Mouse (Mus musculus): Measurements from ENCODE around the gene D630003M21Rik. TPM values are rescaled to one million over a fixed set of nuclear protein-coding genes. Genes with fewer than 3 reads are reported as not detected.
A peak's percentile ranks its signal among the peaks of the same experiment; 100 is the strongest.

The D630003M21Rik gene
- polyA plus RNA-seq, 2 experiments: 12.7 to 19.2 TPM

DNA sequence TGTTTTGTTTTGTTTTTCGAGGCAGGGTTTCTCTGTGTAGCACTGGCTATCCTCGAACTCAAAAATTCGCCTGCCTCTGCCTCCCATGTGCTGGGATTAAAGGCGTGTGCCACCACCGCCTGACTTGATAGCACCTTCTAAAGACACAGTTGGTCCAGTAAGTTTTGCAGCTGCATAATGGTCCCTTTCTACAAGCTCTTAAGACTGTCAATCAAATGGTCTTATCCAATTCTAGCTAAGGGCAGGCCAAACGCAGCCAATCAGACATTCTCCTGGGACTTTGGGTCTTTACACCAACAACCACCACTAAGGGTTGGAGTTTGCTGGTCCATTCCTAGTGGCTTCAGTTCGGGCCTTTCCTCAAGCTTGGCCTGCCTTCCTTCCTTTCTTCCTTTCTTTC, 73.9 kb downstream of the D630003M21Rik start:
- H3K36me3 ChIP-seq (ENCODE audit: control insufficient read depth, insufficient read depth, low read length): no peaks in the 10 kb centered on the region
- 89% methylated on average over 7 of the region's 7 CpGs for WGBS
- no peaks in the 10 kb centered on the region for H3K27me3 ChIP-seq (ENCODE audit: control insufficient read depth, insufficient read depth, low read length)
- DNase-seq (ENCODE audit: low spot score): no peak
- no peak overlapping the region for H3K27ac ChIP-seq (replicated peaks; ENCODE audit: low read depth, low read length)
- H3K9me3 ChIP-seq (ENCODE audit: control insufficient read depth, low read length): 0 out of 2 replicates have a peak, but pooled peaks cover 4% of the 10 kb centered on the region
- no peak for ATAC-seq (ENCODE audit: low FRiP score, low read depth)
- H3K4me2 ChIP-seq (replicated peaks; ENCODE audit: low read depth, low read length, severe bottlenecking): no peak overlapping the region
- H3K4me1 ChIP-seq (ENCODE audit: control insufficient read depth, insufficient read depth, low read length): peaks cover 11% of the 10 kb centered on the region
- no peak overlapping the region for H3K9ac ChIP-seq (ENCODE audit: low read depth, low read length, severe bottlenecking)
- TF ChIP-seq POLR2A (IDR thresholded peaks at IDR 0.05; ENCODE audit: borderline replicate concordance, extremely low read depth, insufficient read depth, insufficient read length): no peak
- H3K4me3 ChIP-seq (replicated peaks; ENCODE audit: low read length): no peak overlapping the region

- no peak overlapping the region for H3K27ac ChIP-seq (replicated peaks; ENCODE audit: low read depth, low read length)
- H3K4me2 ChIP-seq (replicated peaks; ENCODE audit: low read depth, low read length, severe bottlenecking): no peak overlapping the region
- no peaks in the 10 kb centered on the region for H3K36me3 ChIP-seq (ENCODE audit: control insufficient read depth, insufficient read depth, low read length)
- no peak for DNase-seq (ENCODE audit: low spot score)
- H3K4me3 ChIP-seq (replicated peaks; ENCODE audit: low read length): no peak overlapping the region
- 0 out of 2 replicates have a peak, but pooled peaks cover 4% of the 10 kb centered on the region for H3K9me3 ChIP-seq (ENCODE audit: control insufficient read depth, low read length)
- ATAC-seq (ENCODE audit: low FRiP score, low read depth): no peak
- peaks cover 11% of the 10 kb centered on the region for H3K4me1 ChIP-seq (ENCODE audit: control insufficient read depth, insufficient read depth, low read length)
- H3K27me3 ChIP-seq (ENCODE audit: control insufficient read depth, insufficient read depth, low read length): no peaks in the 10 kb centered on the region
- no peak for TF ChIP-seq POLR2A (IDR thresholded peaks at IDR 0.05; ENCODE audit: borderline replicate concordance, extremely low read depth, insufficient read depth, insufficient read length)
- WGBS: 68% methylated on average over 8 of the region's 8 CpGs
- H3K9ac ChIP-seq (ENCODE audit: low read depth, low read length, severe bottlenecking): no peak overlapping the region
Observed at GRCm38 (mm10) chr2:158154641-158155040, 74.4 kb downstream of the D630003M21Rik start.

- peak; percentile 68 for ATAC-seq (ENCODE audit: low FRiP score, low read depth)
- Histone ChIP-seq H3K27ac (replicated peaks; ENCODE audit: low read depth, low read length) (peak overlapping the region; percentile 65; the same call in 1 of the 2 replicates), H3K27me3 (ENCODE audit: control insufficient read depth, insufficient read depth, low read length) (no peaks in the 10 kb centered on the region), H3K4me1 (ENCODE audit: control insufficient read depth, insufficient read depth, low read length) (peaks cover 11% of the 10 kb centered on the region), H3K4me3 (replicated peaks; ENCODE audit: low read length) (peak overlapping the region; percentile 32), H3K36me3 (ENCODE audit: control insufficient read depth, insufficient read depth, low read length) (no peaks in the 10 kb centered on the region), H3K9me3 (ENCODE audit: control insufficient read depth, low read length) (0 out of 2 replicates have a peak, but pooled peaks cover 4% of the 10 kb centered on the region), H3K4me2 (replicated peaks; ENCODE audit: low read depth, low read length, severe bottlenecking) (peak overlapping the region; percentile 59), H3K9ac (ENCODE audit: low read depth, low read length, severe bottlenecking) (peak overlapping the region; percentile 49)
- no peak for TF ChIP-seq POLR2A (IDR thresholded peaks at IDR 0.05; ENCODE audit: borderline replicate concordance, extremely low read depth, insufficient read depth, insufficient read length)
- peak; percentile 64 for DNase-seq (ENCODE audit: low spot score)
- 2% methylated on average over 22 of the region's 22 CpGs for WGBS
Observed at GRCm38 (mm10) chr2:158153728-158154343, 75.2 kb downstream of the D630003M21Rik start.

DNA sequence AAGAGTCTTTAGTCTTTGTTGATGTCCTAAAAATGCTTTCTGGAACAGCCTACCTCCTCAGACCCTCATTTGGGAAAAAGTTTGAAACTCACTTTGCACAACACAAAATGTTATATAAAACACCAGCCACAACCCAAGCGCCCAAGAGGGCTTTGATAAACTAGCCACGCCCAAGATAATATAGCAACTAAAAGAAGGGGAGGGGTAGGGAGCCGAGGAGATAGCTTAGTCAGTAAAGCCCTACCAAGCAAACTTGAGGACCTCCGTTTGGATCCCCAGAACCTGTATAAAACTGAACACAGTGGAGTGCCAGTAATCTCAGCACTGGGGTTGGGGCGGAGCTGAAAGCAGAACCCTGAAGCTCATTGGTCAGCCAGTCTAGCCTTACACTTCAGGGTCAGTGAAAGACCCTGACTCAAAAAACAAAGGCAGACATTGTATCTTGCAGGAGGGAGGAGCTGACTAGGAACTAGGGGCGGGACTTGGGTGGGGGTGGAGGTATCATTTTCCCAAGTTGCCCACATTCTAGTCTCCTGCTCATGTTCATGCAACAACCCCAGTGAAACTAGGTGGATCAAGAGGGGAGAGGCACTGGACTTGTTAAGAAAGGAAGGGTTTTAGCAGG, 76.2 kb downstream of the D630003M21Rik start:
- H3K27me3 ChIP-seq (ENCODE audit: control insufficient read depth, insufficient read depth, low read length): no peaks in the 10 kb centered on the region
- H3K4me2 ChIP-seq (replicated peaks; ENCODE audit: low read depth, low read length, severe bottlenecking): peak overlapping the region; percentile 59
- no peak for TF ChIP-seq POLR2A (IDR thresholded peaks at IDR 0.05; ENCODE audit: borderline replicate concordance, extremely low read depth, insufficient read depth, insufficient read length)
- H3K4me1 ChIP-seq (ENCODE audit: control insufficient read depth, insufficient read depth, low read length): peaks cover 11% of the 10 kb centered on the region
- H3K27ac ChIP-seq (replicated peaks; ENCODE audit: low read depth, low read length): 0 out of 2 replicates have a peak overlapping the region, but pooled peaks have one; percentile 52
- H3K9me3 ChIP-seq (ENCODE audit: control insufficient read depth, low read length): 0 out of 2 replicates have a peak, but pooled peaks cover 4% of the 10 kb centered on the region
- ATAC-seq (ENCODE audit: low FRiP score, low read depth) (peak; percentile 41; the same call in 1 of the 2 replicates), DNase-seq (ENCODE audit: low spot score) (no peak)
- H3K4me3 ChIP-seq (replicated peaks; ENCODE audit: low read length): no peak overlapping the region
- H3K9ac ChIP-seq (ENCODE audit: low read depth, low read length, severe bottlenecking): no peak overlapping the region
- H3K36me3 ChIP-seq (ENCODE audit: control insufficient read depth, insufficient read depth, low read length): no peaks in the 10 kb centered on the region
- WGBS: 46% methylated on average over 6 of the region's 6 CpGs

- Histone ChIP-seq H3K27ac (replicated peaks; ENCODE audit: low read depth, low read length) (no peak overlapping the region), H3K9ac (ENCODE audit: low read depth, low read length, severe bottlenecking) (no peak overlapping the region), H3K27me3 (ENCODE audit: control insufficient read depth, insufficient read depth, low read length) (no peaks in the 10 kb centered on the region), H3K36me3 (ENCODE audit: control insufficient read depth, insufficient read depth, low read length) (no peaks in the 10 kb centered on the region), H3K4me2 (replicated peaks; ENCODE audit: low read depth, low read length, severe bottlenecking) (no peak overlapping the region), H3K4me3 (replicated peaks; ENCODE audit: low read length) (no peak overlapping the region), H3K9me3 (ENCODE audit: control insufficient read depth, low read length) (0 out of 2 replicates have a peak, but pooled peaks cover 4% of the 10 kb centered on the region), H3K4me1 (ENCODE audit: control insufficient read depth, insufficient read depth, low read length) (peaks cover 11% of the 10 kb centered on the region)
- 94% methylated on average over 3 of the region's 3 CpGs for WGBS
- no peak for TF ChIP-seq POLR2A (IDR thresholded peaks at IDR 0.05; ENCODE audit: borderline replicate concordance, extremely low read depth, insufficient read depth, insufficient read length)
- ATAC-seq (ENCODE audit: low FRiP score, low read depth): no peak
- no peak for DNase-seq (ENCODE audit: low spot score)
Observed at GRCm38 (mm10) chr2:158151077-158151476, 77.9 kb downstream of the D630003M21Rik start.

Measured in limb, embryonic 14.5 days (tissue).